Mouse (Mus musculus): Measurements from ENCODE around the gene Ttyh3.
A peak's percentile ranks its signal among the peaks of the same experiment; 100 is the strongest.

Gene Ttyh3

DNA sequence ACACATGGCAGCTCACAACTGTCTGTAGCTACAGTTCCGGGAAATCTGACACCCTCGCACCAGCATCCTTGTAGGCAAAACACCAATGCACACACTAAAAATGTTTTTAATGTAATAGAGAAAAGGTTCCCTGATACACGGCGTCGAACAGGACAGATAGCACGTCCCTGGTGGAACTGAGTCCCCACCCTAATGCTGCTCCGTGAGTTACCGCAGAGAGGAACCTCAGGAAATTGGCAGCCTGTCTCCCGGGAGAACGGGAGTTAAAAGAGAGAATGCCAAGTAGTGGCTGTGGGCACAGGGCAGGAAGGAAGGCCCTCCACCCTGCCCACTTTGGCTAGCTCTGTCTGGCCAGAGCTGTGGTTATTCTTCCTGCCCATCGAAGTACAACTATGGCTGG is 2.4 kb upstream of the Ttyh3 start:
- no peak for DNase-seq (ENCODE audit: low spot score)

DNA sequence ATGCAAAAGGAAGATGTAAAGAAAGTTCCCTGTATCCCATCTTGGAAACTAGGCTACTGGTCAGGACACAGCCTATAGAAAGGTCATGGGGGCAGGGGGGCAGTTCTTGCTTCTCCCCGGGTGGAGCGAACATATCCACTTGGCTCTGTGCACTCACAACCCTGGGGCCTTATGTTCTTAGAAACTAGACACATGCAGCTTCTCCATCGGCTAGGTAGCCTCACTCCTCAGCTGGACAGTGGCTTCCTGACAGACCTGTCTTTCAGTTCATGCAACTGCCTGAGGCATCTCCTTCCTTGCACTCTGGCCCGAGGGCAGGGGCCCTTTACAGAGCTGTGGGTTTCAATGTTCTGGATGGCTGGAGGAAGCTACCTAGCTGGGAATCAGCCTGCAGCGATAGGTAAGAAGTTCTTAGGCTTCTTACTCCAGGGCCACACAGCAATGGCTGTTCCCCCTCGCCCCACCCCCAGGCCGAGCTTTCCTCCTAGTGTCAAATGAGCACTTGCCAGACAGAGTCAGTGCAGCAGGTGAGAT is 1.1 kb upstream of the Ttyh3 start:
- DNase-seq (ENCODE audit: low spot score) = no peak

DNA sequence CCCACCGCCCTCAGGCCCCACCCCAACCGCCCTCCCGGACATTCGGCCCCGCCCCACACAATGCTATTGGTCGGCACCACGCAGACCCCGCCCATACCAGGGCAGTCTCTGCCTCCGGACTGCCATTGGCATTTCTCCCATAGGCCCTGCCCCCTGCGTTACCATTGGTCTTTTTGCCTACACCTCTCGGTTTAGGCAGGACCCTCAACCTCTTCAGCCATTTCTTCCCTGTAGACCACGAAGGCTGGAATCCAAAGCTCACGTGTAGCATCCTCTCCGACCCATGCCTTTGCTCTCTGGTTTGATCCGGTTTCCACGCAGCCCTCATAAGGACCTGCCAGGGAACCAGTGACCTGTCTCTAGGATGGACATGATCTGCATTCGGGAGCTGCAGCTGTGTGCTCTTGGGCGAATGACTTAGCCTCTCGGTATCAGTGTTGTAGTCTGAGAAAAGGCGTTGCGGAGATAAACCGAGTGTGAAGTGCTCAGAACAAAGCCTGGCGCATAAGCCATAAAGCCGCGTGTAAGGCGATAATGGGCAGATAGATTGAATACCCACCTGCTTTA is 353 bp upstream of the Ttyh3 start:
- DNase-seq (ENCODE audit: low spot score) = peak; percentile 97

DNA sequence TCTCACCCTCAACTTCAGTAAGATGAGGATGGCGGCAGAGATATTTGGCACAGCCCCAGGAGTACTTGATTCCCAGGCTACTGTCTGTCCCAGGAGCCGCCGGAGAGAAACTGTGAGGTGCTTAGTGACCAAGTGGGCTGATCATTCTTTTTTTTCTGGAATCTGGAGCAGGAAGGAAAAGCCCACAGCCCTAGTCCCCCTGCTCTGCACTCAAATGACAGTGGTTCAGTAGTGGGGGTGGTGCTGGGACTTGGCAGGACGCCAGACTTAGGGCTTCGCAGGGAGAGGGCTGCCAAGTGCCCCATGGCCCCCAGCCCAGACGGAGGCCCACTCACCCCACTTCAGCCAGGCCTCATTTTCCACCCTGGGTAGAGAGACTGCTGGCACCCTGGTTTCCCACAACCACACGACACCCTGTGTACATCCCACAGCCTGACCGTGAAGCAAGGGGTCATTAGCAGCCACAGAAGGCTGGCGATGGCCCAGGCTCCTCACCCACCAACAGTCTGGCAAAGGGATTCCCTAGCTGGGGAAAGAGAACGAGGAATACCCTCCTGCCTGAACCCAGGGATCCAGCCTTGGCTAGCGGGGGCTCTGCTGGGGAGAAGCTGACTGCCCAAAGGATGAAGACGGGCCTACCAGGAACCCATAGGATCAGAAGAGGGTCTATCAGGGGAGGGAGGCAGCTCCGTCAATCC is 861 bp downstream of the Ttyh3 start:
- no peak for DNase-seq (ENCODE audit: low spot score)

DNA sequence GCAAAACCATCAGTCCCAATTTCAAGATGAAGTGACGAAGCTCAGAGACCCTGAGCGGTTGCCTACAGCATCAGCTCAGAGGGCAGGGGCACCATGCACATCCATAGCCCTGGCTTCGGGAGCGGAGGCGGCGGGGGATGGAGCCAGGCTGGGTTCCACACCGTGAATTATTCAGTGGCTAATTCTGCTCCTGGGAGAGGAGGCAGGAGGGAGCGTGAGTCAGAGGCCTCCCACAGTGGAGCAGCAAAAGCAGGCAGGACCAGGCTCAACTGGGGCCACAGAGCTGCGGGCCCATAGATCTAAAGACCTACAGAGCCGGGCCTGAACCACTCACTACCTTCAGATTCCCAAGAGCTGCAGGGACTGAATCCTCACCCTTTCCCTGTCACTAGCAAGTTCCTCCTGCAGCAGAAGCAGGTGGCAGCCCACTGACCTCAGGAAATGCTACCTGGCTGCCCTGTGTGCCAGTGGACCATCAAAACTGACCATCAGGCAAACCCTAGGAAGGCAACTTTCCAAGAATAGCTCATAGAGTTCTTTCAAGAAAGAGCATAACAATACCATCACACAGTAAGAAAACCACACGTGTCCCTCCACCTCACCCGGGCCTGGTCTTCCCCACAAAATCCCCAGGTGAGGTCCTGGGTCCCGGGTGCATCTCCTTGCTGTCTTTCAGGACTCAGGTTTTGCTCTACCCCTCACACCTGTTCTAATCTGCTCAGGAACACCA is 1.6 kb downstream of the Ttyh3 start:
- no peak for DNase-seq (ENCODE audit: low spot score)

DNA sequence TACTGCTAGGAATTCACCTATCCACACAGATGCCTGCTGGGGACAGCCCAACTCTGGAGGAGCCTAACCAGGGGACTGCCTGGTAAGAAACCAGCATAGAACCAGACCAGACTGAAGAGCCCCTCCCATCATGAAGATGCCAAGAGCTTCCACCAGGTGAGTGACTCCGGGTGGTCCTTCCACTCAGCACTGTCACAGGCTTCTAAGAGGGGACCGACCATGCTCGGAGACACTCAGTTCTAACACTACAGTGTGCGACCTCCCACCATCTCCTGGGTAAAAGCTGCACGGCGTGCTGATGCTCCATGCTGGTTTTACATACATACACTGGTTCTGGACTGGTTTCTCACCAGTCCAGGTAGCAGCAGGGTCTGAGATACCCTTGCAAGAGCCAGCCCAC is 2.7 kb downstream of the Ttyh3 start:
- DNase-seq (ENCODE audit: low spot score) = no peak

DNA sequence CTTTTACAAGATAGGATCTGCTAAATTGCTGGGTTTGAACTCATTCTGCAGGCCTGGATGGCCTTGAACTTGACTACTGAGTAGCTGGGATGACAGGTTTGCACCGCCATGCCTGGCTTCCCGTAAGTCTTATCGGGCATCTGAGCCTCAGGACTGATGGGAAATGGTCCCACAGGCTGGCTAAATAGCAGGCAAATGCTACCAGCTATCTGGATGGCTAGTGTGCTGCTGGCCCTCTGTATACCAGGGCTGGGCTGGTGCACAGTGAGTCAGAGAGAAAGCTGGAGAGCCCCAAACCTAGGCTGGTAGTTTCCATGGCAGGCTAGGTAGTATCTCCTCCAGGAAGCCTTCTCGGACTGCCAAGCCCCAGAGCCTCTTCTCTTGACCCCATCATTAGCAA is 3.4 kb downstream of the Ttyh3 start:
- DNase-seq (ENCODE audit: low spot score) = no peak

DNA sequence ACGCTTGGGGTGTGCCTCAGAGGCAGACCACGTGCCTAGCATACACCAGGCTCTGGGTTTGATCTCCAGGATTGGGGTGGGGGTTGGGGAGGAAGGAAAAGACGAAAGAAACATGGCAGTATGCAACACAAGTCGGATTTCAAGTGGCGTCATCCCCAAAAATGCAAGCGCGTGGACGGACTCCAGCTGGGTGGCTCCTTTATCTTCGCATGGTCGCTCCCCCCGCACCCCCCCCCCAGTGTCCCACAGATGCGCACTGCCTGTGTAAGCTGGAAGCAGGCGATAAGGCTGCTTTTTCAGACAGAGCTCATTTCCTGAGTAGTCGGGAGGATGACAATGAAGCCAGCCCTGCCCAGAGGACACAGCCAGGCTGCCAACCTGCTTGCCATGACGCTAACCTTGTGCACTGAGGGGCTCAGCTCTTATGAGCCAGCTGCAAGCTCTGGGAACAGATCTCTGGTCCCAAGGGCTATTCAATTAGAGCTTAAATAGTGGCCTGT is 4.1 kb downstream of the Ttyh3 start:
- no peak for DNase-seq (ENCODE audit: low spot score)

DNA sequence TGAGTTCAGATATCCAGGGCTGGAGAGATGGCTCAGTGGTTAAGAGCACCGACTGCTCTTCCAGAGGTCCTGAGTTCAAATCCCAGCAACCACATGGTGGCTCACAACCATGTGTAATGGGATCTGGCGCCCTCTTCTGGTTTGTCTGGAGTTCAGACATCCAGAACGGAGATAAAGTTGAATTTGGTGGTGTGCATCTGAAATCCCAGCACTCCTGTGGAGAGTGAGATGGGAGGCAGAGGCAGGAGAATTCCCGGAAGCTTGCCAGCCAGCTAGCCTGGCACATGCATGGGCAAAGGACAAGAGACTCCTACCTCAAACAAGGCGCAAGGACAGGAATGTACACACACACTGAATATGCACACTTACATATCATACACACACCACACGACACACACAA is 4.6 kb downstream of the Ttyh3 start:
- DNase-seq (ENCODE audit: low spot score) = no peak

DNA sequence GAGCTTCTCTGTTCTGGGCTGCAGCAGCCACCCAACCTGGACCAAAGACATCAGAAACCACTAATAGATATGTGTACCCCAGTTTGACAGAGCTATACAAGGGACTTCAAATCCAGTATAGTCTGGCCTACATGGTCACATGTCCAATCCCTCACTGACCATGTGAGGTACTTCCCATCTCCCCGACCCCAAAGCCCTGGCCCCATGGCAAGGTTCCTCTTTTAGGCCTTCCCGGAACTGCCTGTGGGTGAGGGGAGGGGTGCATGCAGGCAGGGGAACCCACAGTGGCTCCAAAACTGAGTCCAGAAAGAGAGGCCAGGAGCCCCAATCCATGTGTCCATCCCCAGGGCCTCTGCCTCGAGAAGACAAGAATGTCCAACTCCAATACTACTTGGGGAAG is 6.8 kb downstream of the Ttyh3 start:
- no peak for DNase-seq (ENCODE audit: low spot score)

DNA sequence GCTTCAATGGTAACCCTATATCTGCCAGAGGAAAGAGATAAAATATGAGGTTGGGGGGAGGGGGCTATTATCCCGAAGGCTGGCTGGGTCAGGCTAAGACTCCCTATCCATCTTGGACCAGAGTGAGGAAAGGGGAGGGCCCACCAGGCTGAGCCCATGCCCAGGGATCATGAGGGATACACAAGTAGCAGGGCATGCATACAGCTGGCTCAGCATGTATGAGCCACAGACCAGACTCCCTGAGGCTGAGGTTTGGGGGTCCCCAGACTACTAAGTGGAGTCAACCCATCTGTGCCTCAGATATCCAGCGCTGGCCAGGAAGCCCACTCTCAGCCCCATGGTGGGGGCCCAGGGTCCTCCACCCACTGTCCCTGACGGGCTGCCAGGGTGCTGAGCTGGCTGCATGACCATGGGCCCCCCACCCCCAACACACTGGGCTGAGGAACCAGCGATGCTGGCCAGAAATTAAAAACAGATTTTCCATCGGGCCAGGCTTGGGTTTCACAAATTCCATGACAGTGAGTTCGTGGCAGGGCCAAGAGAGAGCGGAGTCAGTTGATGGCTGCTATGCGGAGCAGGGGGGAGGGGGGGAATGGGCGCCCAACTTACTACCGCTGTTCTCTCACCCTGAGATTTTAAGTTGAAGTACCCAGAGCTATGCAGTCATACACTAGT is 7.4 kb downstream of the Ttyh3 start:
- DNase-seq (ENCODE audit: low spot score) = no peak

DNA sequence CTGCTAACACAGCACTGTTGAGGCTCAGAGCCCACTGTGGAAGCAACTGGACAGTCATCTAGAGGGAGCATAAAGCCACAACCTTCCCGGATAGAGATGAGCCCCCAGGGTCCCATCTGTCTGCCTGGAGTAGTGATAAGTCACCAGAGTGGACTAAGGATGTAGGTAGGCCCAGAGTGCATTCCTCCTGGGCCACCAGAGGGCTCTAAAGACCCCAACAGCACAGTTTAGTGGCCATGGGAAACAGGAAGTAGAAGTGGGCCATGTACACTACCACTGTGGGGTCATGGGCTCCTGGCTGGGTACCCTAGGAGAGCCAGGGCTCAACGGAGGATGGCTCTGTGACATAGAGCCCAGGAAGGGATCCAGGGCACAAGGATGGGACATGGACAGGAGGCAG is 8.0 kb downstream of the Ttyh3 start:
- DNase-seq (ENCODE audit: low spot score) = no peak

DNA sequence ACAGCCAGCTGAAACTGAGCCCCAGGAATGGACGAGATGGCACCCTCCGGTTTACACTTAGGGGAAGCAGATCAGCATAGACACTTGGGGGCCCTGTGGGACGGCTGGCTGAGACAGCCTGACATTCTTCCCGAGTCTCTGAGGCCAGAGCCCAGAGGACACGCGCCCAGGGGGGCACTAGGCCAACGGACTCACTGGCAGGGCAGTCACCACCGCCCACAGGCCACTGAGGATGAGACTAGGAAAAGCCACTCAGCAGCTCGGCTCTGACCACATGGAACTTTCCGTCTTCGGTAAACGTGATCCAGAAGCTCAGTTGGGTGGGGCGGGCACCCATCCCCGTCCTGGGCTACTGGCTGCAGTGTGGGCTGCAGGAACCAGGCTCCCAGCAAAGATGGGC is 9.0 kb downstream of the Ttyh3 start:
- DNase-seq (ENCODE audit: low spot score) = no peak

DNA sequence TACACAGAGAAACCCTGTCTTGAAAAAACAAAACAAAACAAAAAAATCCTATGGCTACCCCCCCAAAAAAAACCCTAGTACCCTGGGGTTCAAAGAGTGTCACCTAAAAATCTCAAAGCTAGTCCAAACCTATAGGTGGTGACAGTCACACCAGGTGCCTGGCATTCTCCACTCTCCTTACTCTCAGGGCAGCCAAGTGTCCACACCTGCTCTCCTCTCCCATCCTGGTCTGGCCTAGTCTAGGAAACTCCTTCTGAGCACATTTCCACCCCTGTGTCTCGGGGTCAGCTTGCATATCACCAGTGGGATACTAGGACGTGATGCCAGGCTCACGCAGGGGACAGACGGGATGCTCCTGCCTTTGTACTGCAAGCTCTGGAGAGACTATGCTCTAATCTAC is 9.5 kb downstream of the Ttyh3 start:
- no peak for DNase-seq (ENCODE audit: low spot score)

DNA sequence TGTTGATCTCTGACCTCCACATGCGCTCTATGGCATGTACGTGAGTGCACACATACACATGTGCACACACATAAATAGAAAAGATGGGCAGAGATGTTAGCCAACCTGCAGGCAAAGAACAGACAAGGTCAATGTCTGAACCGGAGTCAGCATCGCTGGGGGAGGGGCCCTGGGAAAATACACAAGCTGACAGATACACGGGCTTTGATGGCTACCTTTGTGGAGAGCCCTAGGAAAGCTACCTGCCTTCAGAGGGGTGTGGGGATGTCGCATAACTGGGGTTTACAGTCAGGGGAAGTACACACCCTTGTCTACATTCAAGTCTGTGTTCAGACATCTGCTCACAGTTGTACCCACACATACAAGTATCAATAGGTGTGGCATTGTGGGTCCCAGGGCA is 10.3 kb downstream of the Ttyh3 start:
- DNase-seq (ENCODE audit: low spot score) = no peak

DNA sequence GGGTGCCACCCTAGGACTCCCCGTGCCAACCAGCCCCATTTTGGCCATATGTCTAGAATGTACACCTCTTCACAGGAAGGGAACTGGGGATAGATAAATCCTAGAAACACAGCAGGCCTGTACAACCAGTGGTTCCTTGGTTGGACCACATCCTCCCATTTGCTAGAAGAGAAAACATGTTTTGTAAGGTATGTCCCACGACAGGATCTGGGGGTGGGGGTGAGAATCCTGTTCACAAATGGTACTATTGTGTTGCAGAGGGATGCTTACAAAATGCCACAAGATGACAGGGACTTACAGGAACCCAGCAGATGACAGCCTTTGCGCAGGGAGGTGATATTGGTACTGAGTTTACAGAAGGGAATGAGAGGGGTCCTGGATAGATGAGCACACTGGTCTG is 10.8 kb downstream of the Ttyh3 start:
- DNase-seq (ENCODE audit: low spot score) = no peak

DNA sequence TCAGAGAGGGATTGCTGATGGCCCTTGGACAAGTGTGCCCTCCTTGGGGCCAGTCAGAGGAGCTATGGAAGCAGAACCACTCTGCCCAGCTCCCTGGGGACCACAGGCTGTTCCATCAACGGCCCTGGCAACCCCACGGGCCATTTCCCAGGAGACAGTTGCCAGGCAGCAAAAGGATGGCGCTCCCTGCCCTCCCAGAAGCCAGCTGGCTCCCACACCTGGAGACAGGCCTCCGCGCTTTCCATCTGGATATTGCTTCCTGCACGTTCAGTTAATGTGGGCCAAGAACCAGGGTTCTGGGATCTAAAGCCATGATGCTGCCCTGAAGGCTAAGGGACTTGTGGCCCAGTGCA is 11.8 kb downstream of the Ttyh3 start:
- DNase-seq (ENCODE audit: low spot score) = no peak

DNA sequence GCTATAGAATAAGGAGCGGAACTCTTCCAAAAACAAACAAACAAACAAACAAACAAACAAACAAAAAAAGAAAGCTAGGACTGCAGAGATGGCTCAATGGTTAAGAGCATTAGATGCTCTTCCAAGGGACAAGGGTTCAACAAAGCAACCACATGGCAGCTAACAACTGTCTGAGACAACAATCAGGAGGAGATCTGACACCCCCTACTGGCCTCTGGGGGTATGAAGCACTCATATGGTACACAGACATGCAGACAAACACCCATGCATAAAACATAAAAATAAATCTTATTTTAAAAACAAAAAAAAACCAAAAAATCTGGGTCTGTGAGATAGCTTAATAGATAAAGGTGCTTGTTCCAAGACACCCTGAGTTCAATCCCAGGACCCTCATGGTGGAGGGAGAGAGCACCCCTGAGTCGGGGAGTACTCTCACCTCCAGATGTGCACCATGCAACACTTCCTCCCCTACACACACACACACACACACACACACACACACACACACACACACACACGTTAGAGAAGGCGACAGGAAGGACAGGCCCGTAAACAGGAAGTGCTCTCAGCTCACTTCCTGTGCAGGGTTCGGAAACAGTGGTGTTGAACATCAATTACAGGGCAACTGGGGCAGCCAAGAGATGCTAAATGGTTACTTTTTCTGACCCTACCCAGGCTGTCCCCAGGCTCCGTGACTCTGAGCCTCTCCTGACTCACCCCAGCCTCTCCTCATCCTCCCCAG is 12.3 kb downstream of the Ttyh3 start:
- DNase-seq (ENCODE audit: low spot score) = no peak

DNA sequence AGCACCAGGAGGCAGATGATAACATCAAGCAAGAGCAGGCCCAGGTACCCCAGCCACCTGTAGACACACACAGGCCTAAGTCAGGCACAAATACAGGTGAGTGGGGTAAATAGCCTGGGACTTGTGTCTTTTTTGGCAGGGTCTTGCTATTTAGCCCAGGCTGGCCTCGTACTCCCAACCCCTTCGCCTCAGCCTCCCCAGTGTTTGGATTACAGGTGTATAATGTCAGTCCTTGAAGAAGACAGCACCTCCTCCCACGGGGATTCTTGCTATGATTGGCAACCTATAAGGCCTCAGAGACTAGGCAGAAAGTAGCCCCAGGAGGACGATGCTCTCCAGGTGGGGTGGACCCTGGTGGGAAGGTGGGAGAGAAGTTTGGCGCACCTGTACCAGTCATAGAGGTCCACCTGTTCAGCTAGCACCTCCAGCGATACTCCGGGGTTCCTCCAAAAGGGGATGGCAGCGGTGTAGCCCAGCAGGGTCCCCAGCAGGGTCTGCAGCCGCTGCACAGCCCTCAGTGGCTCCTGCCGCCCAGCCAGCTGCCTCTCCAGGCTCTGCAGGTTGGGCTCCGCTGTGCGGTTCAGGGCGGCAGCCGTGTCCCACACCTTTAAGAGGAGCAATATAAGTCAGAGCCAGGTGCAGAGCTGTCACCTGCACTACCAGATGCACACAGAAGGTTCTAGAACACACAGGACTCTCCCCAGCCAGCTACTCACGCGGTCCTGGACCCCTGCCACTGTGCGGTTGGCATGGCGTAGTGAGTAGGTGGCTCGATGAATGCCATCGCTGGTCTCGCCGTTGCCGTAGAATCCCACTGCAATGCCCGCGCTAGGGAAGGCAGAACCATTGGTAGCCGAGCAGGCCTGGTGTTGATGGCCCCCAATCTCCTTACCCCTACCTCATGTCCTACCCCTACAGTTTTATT is 13.8 kb downstream of the Ttyh3 start:
- no peak for DNase-seq (ENCODE audit: low spot score)

DNA sequence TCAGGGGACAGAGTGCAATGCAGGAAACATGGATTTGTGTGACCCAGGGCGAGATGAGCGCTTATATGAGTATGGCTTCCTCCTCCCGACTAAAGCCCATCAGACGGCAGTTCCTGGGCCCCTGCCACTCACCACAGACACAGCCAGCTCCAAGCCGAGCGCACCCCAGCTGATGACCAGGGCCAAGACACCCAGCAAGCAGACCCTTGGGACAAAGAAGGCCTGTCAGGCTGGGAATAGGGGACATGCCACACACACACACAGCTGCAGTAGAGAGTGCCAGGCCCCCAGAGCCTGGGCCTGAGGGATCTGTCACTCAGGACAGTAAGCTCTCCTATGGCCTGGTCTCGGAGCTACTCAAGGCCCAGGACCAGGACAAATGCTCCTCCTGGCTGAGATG is 15.4 kb downstream of the Ttyh3 start:
- no peak for DNase-seq (ENCODE audit: low spot score)

DNA sequence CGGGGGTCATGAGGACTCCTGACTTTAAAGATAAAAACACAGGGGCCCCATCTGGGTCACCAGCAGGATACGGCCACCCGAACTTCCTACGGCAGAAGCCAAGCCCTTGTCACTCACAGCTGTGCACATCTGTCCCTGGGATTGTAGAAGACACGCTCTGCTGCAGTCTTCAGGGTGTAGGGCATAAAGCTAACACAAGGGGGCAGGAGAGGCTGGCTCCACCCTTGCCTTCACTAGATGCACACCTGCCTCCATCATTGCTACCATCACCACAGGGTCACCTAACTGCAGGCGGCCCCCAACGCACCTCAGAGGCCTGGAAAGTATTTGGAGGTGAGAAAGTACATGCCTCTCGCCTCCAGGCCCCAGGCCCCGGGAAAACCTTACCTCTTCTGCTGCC is 19.8 kb downstream of the Ttyh3 start:
- DNase-seq (ENCODE audit: low spot score) = no peak

Data from ovary, postnatal 14 days (tissue).